Mouse (Mus musculus) lung, adult 2 months (tissue): ENCODE measurements around the gene Hscb. TPM values are rescaled to one million over a fixed set of nuclear protein-coding genes. Genes with fewer than 3 reads are reported as not detected.

Experiments
- DNase-seq: peaks from one replicate; pipeline ENCODE4 v3.0.0; 2022
- H3K4me1 ChIP-seq: fragments of 200-500 bp; 2 replicates; pipeline ENCODE4 v1.6.1; 2011; ENCODE audit warnings: low read length; ENCODE audit not compliant: control insufficient read depth, insufficient read depth
- H3K4me3 ChIP-seq: fragments of 200-500 bp; replicated peaks from 2 replicates; pipeline ENCODE3; 2011; ENCODE audit warnings: low read depth, mild to moderate bottlenecking, control low read depth, low read length; ENCODE audit errors: extremely low read depth
- CTCF ChIP-seq: fragments of 200-500 bp; IDR thresholded peaks from 2 replicates; pipeline ENCODE4 v1.5.1; 2011; ENCODE audit warnings: mild to moderate bottlenecking, low read length, control low read depth; ENCODE audit not compliant: insufficient read depth
- POLR2A ChIP-seq: fragments of 200-500 bp; IDR thresholded peaks from 2 replicates; pipeline ENCODE4 v1.6.1; 2011; ENCODE audit warnings: low read depth, mild to moderate bottlenecking, control low read depth, low read length, borderline replicate concordance; ENCODE audit errors: extremely low read depth
- WGBS: fragments of 180-500 bp; shearing (Covaris S2); methylation state at CpG from one replicate; pipeline ENCODE4 v1.1.7; 2018; 5-methylcytosine and 5-hydroxymethylcytosine counted together
- polyA plus RNA-seq: library from polyadenylated mRNA; depleted of rRNA; stranded (reverse); fragments of >200 nt; gene quantifications from 2 replicates; pipeline ENCODE4 v1.2.3, GENCODE M21; 2012

Gene Hscb
- polyA plus RNA-seq, 1 experiment: 13.5 TPM

DNA sequence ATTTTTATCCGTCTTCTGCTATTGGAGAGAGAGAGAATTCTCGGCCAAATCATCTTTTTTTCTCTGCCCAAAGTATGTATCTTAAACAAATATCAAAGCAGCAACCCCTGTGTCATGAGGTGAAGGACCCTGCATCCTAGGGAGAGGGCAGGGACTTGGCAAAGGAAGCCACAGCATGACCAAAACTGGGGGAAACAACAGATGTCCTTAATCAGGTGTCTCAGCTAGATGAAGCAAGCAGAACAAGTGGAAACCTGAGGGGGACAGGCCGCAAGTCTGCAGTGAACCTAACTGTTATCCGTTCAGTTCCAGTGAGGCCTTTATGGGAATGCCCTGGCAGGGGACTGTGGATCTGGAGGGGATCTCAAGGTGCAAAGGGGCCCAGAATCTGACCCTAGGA lies 32.1 kb downstream of the Hscb start:
- peaks cover 9% of the 10 kb centered on the region for H3K4me1 ChIP-seq
- DNase-seq: no peak
- 72% methylated on average over 4 of the region's 4 CpGs for WGBS
- no peak overlapping the region for H3K4me3 ChIP-seq
- TF ChIP-seq POLR2A: no peak
- no peak for TF ChIP-seq CTCF

DNA sequence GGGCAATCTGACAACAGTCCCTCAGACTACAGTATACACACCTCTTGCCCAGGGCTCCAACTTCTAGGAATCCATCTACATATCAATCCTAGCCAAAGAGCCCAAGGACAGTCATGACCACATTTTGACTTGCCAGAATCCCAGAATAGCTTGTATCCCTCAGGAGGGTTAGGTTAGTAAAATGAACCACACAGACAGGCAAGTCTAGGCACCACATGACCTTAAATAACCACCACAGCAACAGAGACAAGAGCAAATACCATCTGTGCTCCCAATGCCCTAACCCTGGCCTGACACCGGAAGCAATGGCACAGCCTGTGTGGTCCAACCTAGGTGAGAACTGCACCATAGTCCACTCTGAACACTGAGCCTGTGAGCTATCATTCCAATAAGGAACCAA lies 32.9 kb downstream of the Hscb start:
- no peak for TF ChIP-seq CTCF
- no peak for TF ChIP-seq POLR2A
- WGBS: 79% methylated on average over 1 of the region's 1 CpGs
- H3K4me3 ChIP-seq: no peak overlapping the region
- H3K4me1 ChIP-seq: peaks cover 9% of the 10 kb centered on the region
- DNase-seq: no peak

DNA sequence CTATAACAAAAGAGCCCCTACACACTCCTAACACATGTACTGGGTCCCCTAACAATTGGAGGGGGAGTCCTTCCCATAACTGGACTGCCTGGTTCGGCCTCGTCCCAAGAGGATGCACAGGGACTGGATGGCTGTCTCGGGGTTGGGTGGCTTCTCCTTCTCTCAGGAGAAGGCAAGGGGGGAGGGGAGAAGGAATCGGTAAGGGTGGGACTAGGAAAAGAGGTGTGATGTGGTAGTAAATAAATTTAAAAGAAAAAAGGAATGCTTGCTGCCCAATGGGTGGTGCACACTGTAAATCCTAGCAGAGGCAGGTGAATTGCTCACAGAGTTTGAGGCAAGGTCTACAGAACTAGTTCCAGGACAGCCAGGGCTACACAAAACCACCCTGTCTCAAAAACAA lies 33.4 kb downstream of the Hscb start:
- no peak for TF ChIP-seq CTCF
- no peak for TF ChIP-seq POLR2A
- H3K4me1 ChIP-seq: peaks cover 9% of the 10 kb centered on the region
- no peak overlapping the region for H3K4me3 ChIP-seq
- WGBS: 83% methylated on average over 4 of the region's 4 CpGs
- DNase-seq: no peak

DNA sequence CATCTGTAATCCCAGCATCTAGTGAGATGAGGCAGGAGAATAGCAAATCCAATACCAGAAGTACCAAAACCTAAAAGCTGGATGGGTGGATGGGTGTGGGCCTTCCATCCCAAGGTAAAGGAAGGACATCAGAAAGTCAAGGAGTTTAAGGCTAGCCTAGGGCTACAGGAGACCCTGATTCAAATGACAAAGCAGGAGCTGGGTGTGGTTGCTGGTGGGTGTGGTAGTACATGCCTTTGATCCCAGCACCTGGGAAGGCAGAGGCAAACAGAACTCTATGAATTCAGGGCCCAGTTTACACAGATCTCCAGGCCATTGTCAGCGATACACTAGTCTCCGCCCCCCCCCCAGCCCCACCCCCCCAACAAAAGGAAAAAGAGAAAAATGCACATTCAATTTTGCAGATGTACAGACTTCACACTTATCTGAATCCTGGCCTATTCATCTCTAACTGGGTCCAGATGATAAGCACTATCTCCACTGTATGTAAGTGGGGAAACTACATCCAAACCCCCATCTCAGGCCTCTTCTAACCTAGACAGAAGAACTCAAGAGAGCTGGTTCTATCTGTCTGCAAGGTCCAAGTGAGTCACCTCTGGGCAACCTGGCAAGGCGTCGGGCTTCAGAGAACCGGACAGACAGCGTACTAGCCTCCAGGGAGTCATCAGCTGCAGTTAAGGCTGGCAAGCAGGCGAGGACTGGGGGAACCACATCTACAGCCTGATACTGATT lies 35.4 kb downstream of the Hscb start:
- WGBS: 84% methylated on average over 7 of the region's 7 CpGs
- DNase-seq: no peak
- peaks cover 9% of the 10 kb centered on the region for H3K4me1 ChIP-seq
- TF ChIP-seq POLR2A (no peak), CTCF (no peak)
- no peak overlapping the region for H3K4me3 ChIP-seq

DNA sequence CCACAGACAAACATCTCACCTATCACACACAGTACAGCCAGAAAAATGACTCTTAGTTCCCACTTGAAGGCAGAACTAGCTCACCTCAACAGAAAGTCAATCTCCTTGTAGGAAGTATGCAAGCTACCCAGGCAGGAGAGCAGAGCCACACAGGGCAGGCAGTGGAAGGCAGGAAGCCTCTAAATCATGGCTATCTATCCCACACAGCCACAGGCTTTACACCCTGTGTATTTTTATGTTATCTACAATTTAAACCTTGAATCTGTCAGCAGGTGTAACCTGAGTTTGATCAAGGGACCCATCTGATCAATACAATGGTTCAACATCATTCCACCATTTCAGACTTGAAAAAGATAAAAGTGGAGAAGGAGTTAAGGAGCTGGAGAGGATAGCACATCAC lies 36.8 kb downstream of the Hscb start:
- DNase-seq: no peak
- Histone ChIP-seq H3K4me3 (no peak overlapping the region), H3K4me1 (peaks cover 6% of the 10 kb centered on the region)
- no peak for TF ChIP-seq CTCF
- TF ChIP-seq POLR2A: no peak

DNA sequence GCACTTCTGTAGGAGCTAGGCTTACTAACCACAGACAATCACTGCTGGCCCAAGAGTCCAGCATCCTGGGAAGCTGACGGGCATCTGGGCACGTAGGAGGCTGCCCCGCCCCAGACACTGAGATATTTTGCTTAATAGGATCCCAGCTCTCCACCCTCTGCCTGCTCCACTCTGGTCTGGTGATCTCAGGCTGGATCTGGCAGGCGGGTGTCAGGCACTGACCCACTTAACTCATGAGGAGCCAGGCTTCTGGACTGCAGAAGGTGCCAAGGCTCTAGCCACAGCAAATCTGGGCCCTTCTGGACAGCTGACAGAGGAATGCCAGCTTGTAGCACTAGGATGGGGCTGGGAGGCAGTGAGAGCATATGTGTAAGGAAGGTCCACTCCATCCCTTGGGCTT lies 37.4 kb downstream of the Hscb start:
- no peak for TF ChIP-seq POLR2A
- TF ChIP-seq CTCF: no peak
- H3K4me1 ChIP-seq: peaks cover 4% of the 10 kb centered on the region; the same call in 1 of the 2 replicates
- WGBS: 54% methylated on average over 4 of the region's 4 CpGs
- no peak for DNase-seq
- no peak overlapping the region for H3K4me3 ChIP-seq

DNA sequence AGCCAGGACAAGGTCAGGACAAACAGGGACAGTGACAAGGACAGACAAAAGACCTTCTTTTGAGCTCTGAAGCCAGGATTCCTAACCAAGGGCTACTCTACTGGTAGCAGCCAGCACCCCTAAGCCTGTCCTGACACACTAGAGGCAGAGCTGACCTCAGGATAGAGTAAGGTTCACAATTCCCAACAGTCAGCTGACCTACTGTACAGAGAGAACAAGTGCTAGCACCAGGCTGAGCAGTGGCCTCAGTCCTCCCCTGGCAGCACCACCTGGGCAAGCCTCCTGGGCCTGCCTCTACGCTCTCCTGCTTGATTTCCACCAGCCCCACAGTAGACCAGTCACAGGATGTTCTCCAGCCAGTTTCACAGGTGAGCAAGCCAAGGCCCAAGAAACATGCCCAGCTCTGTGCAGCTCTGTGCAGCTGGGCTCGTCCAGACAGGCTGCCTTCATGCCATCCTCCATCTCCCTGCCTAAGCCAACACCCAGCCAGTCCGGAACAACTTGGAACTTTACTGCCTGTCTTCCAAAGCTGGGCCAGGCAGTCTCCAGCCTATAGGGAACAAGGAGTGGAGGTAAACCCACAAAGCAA lies 38.4 kb downstream of the Hscb start:
- H3K4me3 ChIP-seq: no peak overlapping the region
- no peak for TF ChIP-seq POLR2A
- no peak for TF ChIP-seq CTCF
- peaks cover 2% of the 10 kb centered on the region; the same call in 1 of the 2 replicates for H3K4me1 ChIP-seq
- DNase-seq: no peak
- WGBS: 80% methylated on average over 3 of the region's 3 CpGs

DNA sequence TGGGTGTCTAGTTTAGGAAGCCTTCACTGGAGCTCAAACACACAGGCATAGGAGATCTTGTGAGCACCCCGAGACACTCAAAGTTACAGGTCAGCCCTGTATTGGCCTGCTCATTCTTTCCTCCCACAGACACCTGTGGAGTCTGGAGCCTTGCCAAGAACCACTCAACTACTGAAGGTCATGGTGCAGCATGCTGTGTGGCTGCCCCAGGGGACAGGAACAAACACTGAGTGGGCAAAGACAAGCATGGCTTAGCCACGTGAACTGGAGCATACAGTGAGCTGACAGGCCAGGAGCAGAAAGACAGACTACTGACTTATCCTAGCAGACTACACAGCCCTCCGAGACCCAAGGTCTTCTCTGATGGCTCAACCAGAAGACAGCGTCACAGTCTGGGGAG lies 41.9 kb downstream of the Hscb start:
- TF ChIP-seq CTCF (no peak), POLR2A (no peak)
- Histone ChIP-seq H3K4me3 (no peak overlapping the region), H3K4me1 (peaks cover 2% of the 10 kb centered on the region; the same call in 1 of the 2 replicates)
- DNase-seq: peak; percentile 33
- 55% methylated on average over 4 of the region's 4 CpGs for WGBS

DNA sequence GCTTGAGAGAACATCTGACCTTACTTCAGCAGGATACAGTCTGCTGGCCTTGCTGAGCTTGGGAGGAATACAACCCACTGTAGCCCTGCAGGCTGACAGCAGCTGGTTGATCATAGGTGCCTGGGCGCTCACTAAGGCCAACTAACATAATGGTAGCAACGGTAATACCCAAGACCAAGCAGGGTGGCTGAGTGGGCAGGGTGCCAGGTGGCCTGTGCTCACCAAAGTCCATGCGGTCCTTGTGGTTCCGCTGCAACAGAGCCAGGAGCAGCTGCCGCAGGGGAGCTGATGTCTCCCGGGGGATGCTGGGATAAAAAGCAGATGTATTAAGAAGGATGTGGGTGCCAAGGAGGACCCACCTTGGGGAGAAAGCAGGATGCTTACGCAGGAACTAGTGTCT lies 45.2 kb downstream of the Hscb start:
- no peak for DNase-seq
- no peak overlapping the region for H3K4me3 ChIP-seq
- 88% methylated on average over 7 of the region's 7 CpGs for WGBS
- H3K4me1 ChIP-seq: 0 out of 2 replicates have a peak, but pooled peaks cover 2% of the 10 kb centered on the region
- TF ChIP-seq CTCF (no peak), POLR2A (no peak)

DNA sequence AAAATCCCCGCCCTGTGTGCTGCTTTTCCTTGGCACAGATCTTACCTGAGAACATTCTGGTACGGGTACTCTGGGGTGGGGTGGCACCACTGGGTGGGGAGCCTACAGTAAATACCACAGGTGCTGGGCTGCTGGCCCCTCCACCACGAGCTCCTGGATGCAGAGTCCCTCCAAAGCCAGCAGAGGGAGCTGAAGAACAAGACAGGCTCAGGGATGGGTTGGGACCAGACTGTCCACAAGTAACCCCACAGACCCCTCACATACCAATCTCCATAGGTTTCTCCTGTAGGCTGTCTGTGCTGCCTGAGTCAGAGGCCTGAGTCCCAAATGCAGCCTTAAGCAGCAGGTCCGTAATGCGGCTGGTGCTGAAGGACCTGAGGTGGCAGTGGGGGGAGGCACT lies 50.9 kb downstream of the Hscb start:
- Histone ChIP-seq H3K4me3 (no peak overlapping the region), H3K4me1 (no peaks in the 10 kb centered on the region)
- peak; percentile 36 for DNase-seq
- no peak for TF ChIP-seq POLR2A
- TF ChIP-seq CTCF: peak; percentile 76
- WGBS: 61% methylated on average over 5 of the region's 5 CpGs
